Mouse (Mus musculus) neural tube, embryonic 11.5 days (tissue): ENCODE results near the gene Pde6b. TPM values are rescaled to one million over a fixed set of nuclear protein-coding genes. Genes with fewer than 3 reads are reported as not detected.

Experiments
- ATAC-seq: fragments of 200-750 bp; cut with Nextera tagmentation; 2 replicates; pipeline ENCODE4 v1.8.0; 2017; ENCODE audit warnings: moderate number of reproducible peaks, mild to moderate bottlenecking, moderate TSS enrichment, moderate library complexity; ENCODE audit not compliant: insufficient read depth, low FRiP score, low TSS enrichment
- DNase-seq: peaks from one replicate; pipeline ENCODE4 v3.0.0-alpha.2; 2015; ENCODE audit warnings: low spot score
- H3K27ac ChIP-seq: fragments of 300-500 bp; sonication (generic); 2 replicates; pipeline ENCODE4 v1.5.1; 2014; ENCODE audit warnings: low read depth, mild to moderate bottlenecking, low read length
- H3K27me3 ChIP-seq: fragments of 300-500 bp; sonication (generic); 2 replicates; pipeline ENCODE4 v1.6.1; 2014; ENCODE audit warnings: mild to moderate bottlenecking, low read length, mixed read lengths; ENCODE audit not compliant: control insufficient read depth, insufficient read depth
- H3K36me3 ChIP-seq: fragments of 300-500 bp; sonication (generic); 2 replicates; pipeline ENCODE4 v1.6.1; 2014; ENCODE audit warnings: mild to moderate bottlenecking, low read length, moderate library complexity, mixed read lengths; ENCODE audit not compliant: control insufficient read depth, insufficient read depth
- H3K4me1 ChIP-seq: fragments of 300-500 bp; sonication (generic); 2 replicates; pipeline ENCODE4 v1.6.1; 2014; ENCODE audit warnings: low read length, mixed read lengths; ENCODE audit not compliant: control insufficient read depth, insufficient read depth
- H3K4me2 ChIP-seq: fragments of 300-500 bp; sonication (generic); 2 replicates; pipeline ENCODE4 v1.6.1; 2014; ENCODE audit warnings: low read depth, mild to moderate bottlenecking, moderate library complexity
- H3K4me3 ChIP-seq: fragments of 300-500 bp; sonication (generic); 2 replicates; pipeline ENCODE4 v1.5.1; 2014; ENCODE audit warnings: low read depth, low read length
- H3K9ac ChIP-seq: fragments of 300-500 bp; sonication (generic); 2 replicates; pipeline ENCODE4 v1.6.1; 2014; ENCODE audit warnings: mild to moderate bottlenecking, low read length
- H3K9me3 ChIP-seq: fragments of 300-500 bp; sonication (generic); 2 replicates; pipeline ENCODE4 v1.6.1; 2016; ENCODE audit warnings: low read length; ENCODE audit not compliant: control insufficient read depth
- WGBS: fragments of 180-500 bp; shearing (Covaris S2); extraction: QIAGEN DNeasy Blood & Tissue Kit; methylation state at CpG from one replicate; pipeline ENCODE4 v1.1.7; 2014; 5-methylcytosine and 5-hydroxymethylcytosine counted together
- polyA plus RNA-seq: library from polyadenylated mRNA; unstranded; fragments of >200 nt; fragmentation: Nextera tagmentation; extraction: Ambion mirVana; gene quantifications from 2 replicates; pipeline ENCODE4 v1.2.1, GENCODE M21; 2014

Pde6b gene
- 0.19 and 0.26 TPM in 2 replicates for polyA plus RNA-seq

GRCm38 (mm10) chr5:108388201-108388600 lies at the start of gene Pde6b:
TSS of gene Pde6b (plus strand) at chr5:108388391.
- no peak for DNase-seq
- Histone ChIP-seq H3K27ac (no peak within 1 kb of the TSS), H3K36me3 (no peaks in the 10 kb centered on the region), H3K9ac (no peak within 1 kb of the TSS), H3K9me3 (no peaks in the 10 kb centered on the region), H3K4me3 (no peak within 1 kb of the TSS), H3K27me3 (no peaks in the 10 kb centered on the region), H3K4me1 (no peaks in the 10 kb centered on the region), H3K4me2 (no peak within 1 kb of the TSS)
- WGBS = 80% methylated on average over 7 of the region's 7 CpGs
- no peak for ATAC-seq

- 88% methylated on average over 4 of the region's 4 CpGs for WGBS
- no peaks in the 10 kb centered on the region for H3K36me3 ChIP-seq
- H3K4me2 ChIP-seq = no peak overlapping the region
Measured at GRCm38 (mm10) chr5:108343680-108344170, 44.5 kb upstream of the Pde6b start.

GRCm38 (mm10) chr5:108345313-108346071 lies 42.7 kb upstream of the Pde6b start:
- WGBS = 90% methylated on average over 10 of the region's 10 CpGs
- Histone ChIP-seq H3K4me3 (no peak overlapping the region), H3K9ac (no peak overlapping the region), H3K36me3 (no peaks in the 10 kb centered on the region), H3K4me1 (no peaks in the 10 kb centered on the region), H3K27ac (no peak overlapping the region), H3K27me3 (no peaks in the 10 kb centered on the region), H3K4me2 (no peak overlapping the region), H3K9me3 (no peaks in the 10 kb centered on the region)
- no peak for DNase-seq
- no peak for ATAC-seq

More at GRCm38 (mm10) chr5:108343680-108344170, 44.5 kb upstream of the Pde6b start:
- Histone ChIP-seq H3K4me3 (no peak overlapping the region), H3K4me1 (no peaks in the 10 kb centered on the region), H3K9ac (no peak overlapping the region), H3K9me3 (no peaks in the 10 kb centered on the region), H3K27ac (no peak overlapping the region), H3K27me3 (no peaks in the 10 kb centered on the region)
- DNase-seq (no peak), ATAC-seq (no peak)

DNA sequence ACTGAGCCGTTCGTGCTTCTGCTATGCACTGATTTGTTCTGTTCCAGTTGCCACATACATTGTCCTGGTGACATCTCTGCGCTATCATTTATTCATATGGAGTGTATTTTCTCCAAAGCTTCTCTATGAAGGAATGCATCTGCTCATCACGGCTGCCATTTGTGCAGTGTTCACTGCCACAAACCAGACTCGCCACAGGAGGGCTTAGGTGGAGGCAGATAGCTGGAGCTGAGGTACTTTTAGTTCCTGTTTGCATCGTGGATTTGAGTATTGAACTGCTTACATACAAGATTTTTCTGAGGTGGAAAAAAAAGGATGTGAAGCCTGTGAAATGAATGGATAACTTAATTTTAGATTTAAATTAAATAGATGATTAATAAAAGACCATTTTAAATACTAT lies 40.3 kb upstream of the Pde6b start:
- Histone ChIP-seq H3K4me1 (no peaks in the 10 kb centered on the region), H3K36me3 (no peaks in the 10 kb centered on the region), H3K4me3 (no peak overlapping the region), H3K9ac (no peak overlapping the region), H3K27ac (no peak overlapping the region), H3K27me3 (no peaks in the 10 kb centered on the region), H3K9me3 (no peaks in the 10 kb centered on the region), H3K4me2 (no peak overlapping the region)
- ATAC-seq (no peak), DNase-seq (no peak)
- 86% methylated on average over 6 of the region's 6 CpGs for WGBS

GRCm38 (mm10) chr5:108349511-108350148 lies 38.6 kb upstream of the Pde6b start:
- no peak overlapping the region for H3K27ac ChIP-seq
- H3K36me3 ChIP-seq = no peaks in the 10 kb centered on the region
- H3K9me3 ChIP-seq = no peaks in the 10 kb centered on the region
- DNase-seq = no peak
- 95% methylated on average over 9 of the region's 9 CpGs for WGBS
- H3K27me3 ChIP-seq = no peaks in the 10 kb centered on the region
- H3K4me3 ChIP-seq = no peak overlapping the region
- H3K4me1 ChIP-seq = no peaks in the 10 kb centered on the region
- H3K9ac ChIP-seq = no peak overlapping the region
- no peak for ATAC-seq
- no peak overlapping the region for H3K4me2 ChIP-seq

DNA sequence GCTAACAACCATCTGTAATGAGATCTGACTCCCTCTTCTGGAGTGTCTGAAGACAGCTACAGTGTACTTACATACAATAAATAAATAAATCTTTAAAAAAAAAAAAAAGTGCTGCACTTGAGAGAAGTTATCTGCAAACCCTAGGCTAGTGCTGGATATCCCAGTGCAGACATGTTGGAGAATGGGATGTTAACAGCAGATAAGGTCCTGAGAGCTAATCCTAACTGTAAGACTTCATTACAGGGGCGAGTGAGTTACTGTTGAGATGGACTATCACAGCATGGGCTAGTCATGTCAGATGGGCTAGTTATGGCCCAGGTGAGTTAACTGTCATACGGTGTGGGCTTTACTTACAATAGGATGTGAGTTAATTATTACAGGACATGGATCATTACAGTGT lies 34.1 kb upstream of the Pde6b start:
- no peaks in the 10 kb centered on the region for H3K27me3 ChIP-seq
- WGBS = 87% methylated on average over 2 of the region's 2 CpGs
- no peak overlapping the region for H3K27ac ChIP-seq
- H3K4me2 ChIP-seq = no peak overlapping the region
- H3K4me3 ChIP-seq = no peak overlapping the region
- no peaks in the 10 kb centered on the region for H3K4me1 ChIP-seq
- H3K36me3 ChIP-seq = no peaks in the 10 kb centered on the region
- no peak for ATAC-seq
- no peak for DNase-seq
- no peak overlapping the region for H3K9ac ChIP-seq
- H3K9me3 ChIP-seq = no peaks in the 10 kb centered on the region

DNA sequence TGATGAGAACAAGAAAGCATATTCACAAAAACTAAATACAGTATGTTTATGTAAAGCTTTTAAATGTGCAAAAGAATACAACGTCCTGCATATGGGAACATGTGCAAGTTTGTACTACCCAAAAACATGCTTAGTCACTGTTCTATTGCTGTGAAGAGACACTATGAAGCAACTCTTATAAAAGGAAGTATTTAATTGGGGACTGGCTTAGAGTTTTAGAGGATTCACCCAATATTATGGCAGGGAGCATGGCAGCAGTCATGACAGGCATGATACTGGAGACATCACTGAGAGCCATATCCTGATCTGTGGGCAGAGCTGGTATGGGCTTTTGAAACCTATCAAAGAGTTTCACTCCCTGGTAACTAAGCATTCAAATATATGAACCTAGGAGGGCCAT lies 30.3 kb upstream of the Pde6b start:
- DNase-seq (no peak), ATAC-seq (no peak)
- H3K27ac ChIP-seq = no peak overlapping the region
- H3K27me3 ChIP-seq = no peaks in the 10 kb centered on the region
- no peaks in the 10 kb centered on the region for H3K36me3 ChIP-seq
- 89% methylated on average over 1 of the region's 1 CpGs for WGBS
- H3K9me3 ChIP-seq = no peaks in the 10 kb centered on the region
- no peak overlapping the region for H3K4me2 ChIP-seq
- no peak overlapping the region for H3K9ac ChIP-seq
- no peak overlapping the region for H3K4me3 ChIP-seq
- no peaks in the 10 kb centered on the region for H3K4me1 ChIP-seq

DNA sequence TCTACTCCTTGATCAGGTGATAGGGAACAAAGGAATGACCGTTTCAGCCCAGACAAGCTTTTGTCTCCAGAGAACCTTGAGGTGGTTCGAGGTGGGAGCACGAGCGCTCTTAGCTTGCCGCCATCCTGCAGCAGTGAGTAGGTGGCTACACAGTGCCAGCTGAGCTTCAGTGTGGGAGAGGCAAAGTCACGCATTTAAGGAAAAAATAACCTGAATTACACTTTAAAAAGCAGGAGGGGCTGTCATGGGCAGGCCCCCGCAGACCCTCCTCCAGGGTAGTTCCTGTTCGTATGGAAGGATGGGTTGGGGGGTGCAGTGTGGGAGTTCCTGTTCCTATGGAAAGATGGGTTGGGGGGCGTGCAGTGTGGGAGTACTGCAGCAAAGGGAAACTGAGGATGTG lies 28.7 kb upstream of the Pde6b start:
- H3K27me3 ChIP-seq = peaks cover 10% of the 10 kb centered on the region

GRCm38 (mm10) chr5:108360211-108360610 lies 28.0 kb upstream of the Pde6b start:
- H3K4me1 ChIP-seq = no peaks in the 10 kb centered on the region
- H3K27me3 ChIP-seq = peaks cover 17% of the 10 kb centered on the region
- H3K4me3 ChIP-seq = no peak overlapping the region
- H3K4me2 ChIP-seq = no peak overlapping the region
- H3K9ac ChIP-seq = no peak overlapping the region
- H3K36me3 ChIP-seq = no peaks in the 10 kb centered on the region
- no peaks in the 10 kb centered on the region for H3K9me3 ChIP-seq
- 89% methylated on average over 4 of the region's 4 CpGs for WGBS
- DNase-seq (no peak), ATAC-seq (no peak)
- no peak overlapping the region for H3K27ac ChIP-seq

More for the DNA sequence above, 28.7 kb upstream of the Pde6b start:
- Histone ChIP-seq H3K9me3 (no peaks in the 10 kb centered on the region), H3K27ac (no peak overlapping the region), H3K4me1 (no peaks in the 10 kb centered on the region), H3K9ac (no peak overlapping the region), H3K4me3 (no peak overlapping the region), H3K36me3 (no peaks in the 10 kb centered on the region), H3K4me2 (no peak overlapping the region)
- DNase-seq (no peak), ATAC-seq (no peak)
- WGBS = 87% methylated on average over 9 of the region's 9 CpGs
